Mouse (Mus musculus): ENCODE measurements around the gene Cd34. TPM values are rescaled to one million over a fixed set of nuclear protein-coding genes. Genes with fewer than 3 reads are reported as not detected.

The Cd34 gene
- polyA plus RNA-seq, 1 experiment from 2014 or later = 35.4 TPM

GRCm38 (mm10) chr1:194957021-194957420, 18.4 kb downstream of the Cd34 start:
- H3K4me1 ChIP-seq (replicated peaks; ENCODE audit: control insufficient read depth, insufficient read depth, low read length) = no peaks in the 10 kb centered on the region
- no peaks in the 10 kb centered on the region for H3K27me3 ChIP-seq (replicated peaks; ENCODE audit: control insufficient read depth, insufficient read depth, low read length)
- no peaks in the 10 kb centered on the region for H3K9me3 ChIP-seq (ENCODE audit: control insufficient read depth)
- WGBS = 51% methylated on average over 2 of the region's 2 CpGs
- ATAC-seq = no peak
- no peak overlapping the region for H3K9ac ChIP-seq (ENCODE audit: low read depth, low read length)
- no peak for TF ChIP-seq CTCF (IDR thresholded peaks at IDR 0.05; ENCODE audit: low read depth)
- no peak overlapping the region for H3K27ac ChIP-seq (ENCODE audit: low read depth, low read length)
- H3K4me2 ChIP-seq (replicated peaks; ENCODE audit: low read depth) = no peak overlapping the region
- no peak overlapping the region for H3K4me3 ChIP-seq (ENCODE audit: low read depth, low read length)
- no peaks in the 10 kb centered on the region for H3K36me3 ChIP-seq (ENCODE audit: control insufficient read depth, insufficient read depth)

- Histone ChIP-seq H3K9ac (ENCODE audit: low read depth, low read length) (no peak overlapping the region), H3K27ac (ENCODE audit: low read depth, low read length) (no peak overlapping the region), H3K4me1 (replicated peaks; ENCODE audit: control insufficient read depth, insufficient read depth, low read length) (no peaks in the 10 kb centered on the region), H3K4me3 (ENCODE audit: low read depth, low read length) (no peak overlapping the region), H3K36me3 (ENCODE audit: control insufficient read depth, insufficient read depth) (no peaks in the 10 kb centered on the region), H3K9me3 (ENCODE audit: control insufficient read depth) (no peaks in the 10 kb centered on the region), H3K27me3 (replicated peaks; ENCODE audit: control insufficient read depth, insufficient read depth, low read length) (no peaks in the 10 kb centered on the region), H3K4me2 (replicated peaks; ENCODE audit: low read depth) (no peak overlapping the region)
- 23% methylated on average over 5 of the region's 5 CpGs for WGBS
- TF ChIP-seq CTCF (IDR thresholded peaks at IDR 0.05; ENCODE audit: low read depth) = peak; percentile 95
- peak; percentile 60; the same call in 1 of the 2 replicates for ATAC-seq
Measured at GRCm38 (mm10) chr1:194962181-194962580, 23.6 kb downstream of the Cd34 start.

GRCm38 (mm10) chr1:194962712-194963111, 24.1 kb downstream of the Cd34 start:
- no peak for ATAC-seq
- no peak overlapping the region for H3K9ac ChIP-seq (ENCODE audit: low read depth, low read length)
- H3K4me2 ChIP-seq (replicated peaks; ENCODE audit: low read depth) = no peak overlapping the region
- H3K27ac ChIP-seq (ENCODE audit: low read depth, low read length) = no peak overlapping the region
- H3K4me3 ChIP-seq (ENCODE audit: low read depth, low read length) = no peak overlapping the region
- no peak for TF ChIP-seq CTCF (IDR thresholded peaks at IDR 0.05; ENCODE audit: low read depth)
- H3K27me3 ChIP-seq (replicated peaks; ENCODE audit: control insufficient read depth, insufficient read depth, low read length) = no peaks in the 10 kb centered on the region
- H3K36me3 ChIP-seq (ENCODE audit: control insufficient read depth, insufficient read depth) = no peaks in the 10 kb centered on the region
- H3K4me1 ChIP-seq (replicated peaks; ENCODE audit: control insufficient read depth, insufficient read depth, low read length) = no peaks in the 10 kb centered on the region
- no peaks in the 10 kb centered on the region for H3K9me3 ChIP-seq (ENCODE audit: control insufficient read depth)

- H3K36me3 ChIP-seq (ENCODE audit: control insufficient read depth, insufficient read depth) = no peaks in the 10 kb centered on the region
- H3K4me3 ChIP-seq (ENCODE audit: low read depth, low read length) = no peak overlapping the region
- H3K4me1 ChIP-seq (replicated peaks; ENCODE audit: control insufficient read depth, insufficient read depth, low read length) = no peaks in the 10 kb centered on the region
- no peaks in the 10 kb centered on the region for H3K9me3 ChIP-seq (ENCODE audit: control insufficient read depth)
- H3K27me3 ChIP-seq (replicated peaks; ENCODE audit: control insufficient read depth, insufficient read depth, low read length) = no peaks in the 10 kb centered on the region
- H3K27ac ChIP-seq (ENCODE audit: low read depth, low read length) = no peak overlapping the region
- no peak overlapping the region for H3K9ac ChIP-seq (ENCODE audit: low read depth, low read length)
- WGBS = 88% methylated on average over 4 of the region's 4 CpGs
- no peak for ATAC-seq
- H3K4me2 ChIP-seq (replicated peaks; ENCODE audit: low read depth) = no peak overlapping the region
- no peak for TF ChIP-seq CTCF (IDR thresholded peaks at IDR 0.05; ENCODE audit: low read depth)
Measured at GRCm38 (mm10) chr1:194971980-194972379, 33.4 kb downstream of the Cd34 start.

GRCm38 (mm10) chr1:194976164-194976516, 37.5 kb downstream of the Cd34 start:
- under 1% methylated on average over 42 of the region's 42 CpGs for WGBS
- Histone ChIP-seq H3K4me1 (replicated peaks; ENCODE audit: control insufficient read depth, insufficient read depth, low read length) (peaks cover 6% of the 10 kb centered on the region; the same call in 1 of the 2 replicates), H3K4me3 (ENCODE audit: low read depth, low read length) (peak overlapping the region; percentile 62), H3K9me3 (ENCODE audit: control insufficient read depth) (no peaks in the 10 kb centered on the region), H3K9ac (ENCODE audit: low read depth, low read length) (peak overlapping the region; percentile 76), H3K27me3 (replicated peaks; ENCODE audit: control insufficient read depth, insufficient read depth, low read length) (no peaks in the 10 kb centered on the region), H3K27ac (ENCODE audit: low read depth, low read length) (peak overlapping the region; percentile 82), H3K36me3 (ENCODE audit: control insufficient read depth, insufficient read depth) (no peaks in the 10 kb centered on the region), H3K4me2 (replicated peaks; ENCODE audit: low read depth) (peak overlapping the region; percentile 94)
- TF ChIP-seq CTCF (IDR thresholded peaks at IDR 0.05; ENCODE audit: low read depth) = peak; percentile 88
- ATAC-seq = peak; percentile 92

- peak overlapping the region; percentile 94 for H3K4me2 ChIP-seq (replicated peaks; ENCODE audit: low read depth)
- peaks cover 6% of the 10 kb centered on the region; the same call in 1 of the 2 replicates for H3K4me1 ChIP-seq (replicated peaks; ENCODE audit: control insufficient read depth, insufficient read depth, low read length)
- H3K27ac ChIP-seq (ENCODE audit: low read depth, low read length) = peak overlapping the region; percentile 82
- H3K9me3 ChIP-seq (ENCODE audit: control insufficient read depth) = no peaks in the 10 kb centered on the region
- H3K36me3 ChIP-seq (ENCODE audit: control insufficient read depth, insufficient read depth) = no peaks in the 10 kb centered on the region
- TF ChIP-seq CTCF (IDR thresholded peaks at IDR 0.05; ENCODE audit: low read depth) = peak; percentile 47
- no peaks in the 10 kb centered on the region for H3K27me3 ChIP-seq (replicated peaks; ENCODE audit: control insufficient read depth, insufficient read depth, low read length)
- peak; percentile 90 for ATAC-seq
- H3K9ac ChIP-seq (ENCODE audit: low read depth, low read length) = peak overlapping the region; percentile 76
- peak overlapping the region; percentile 62 for H3K4me3 ChIP-seq (ENCODE audit: low read depth, low read length)
- WGBS = 2% methylated on average over 44 of the region's 44 CpGs
Measured at GRCm38 (mm10) chr1:194976517-194977370, 38.1 kb downstream of the Cd34 start.
